Mouse (Mus musculus) heart, embryonic 16.5 days (tissue): Measurements from ENCODE around the gene Lrg1. TPM values are rescaled to one million over a fixed set of nuclear protein-coding genes. Genes with fewer than 3 reads are reported as not detected.

Source experiments
- ATAC-seq: fragments of 200-750 bp; cut with Nextera tagmentation; replicated peaks from 2 replicates; pipeline ENCODE4 v1.8.0; 2017; ENCODE audit warnings: moderate number of reproducible peaks; ENCODE audit not compliant: insufficient read depth, low FRiP score; ENCODE audit errors: extremely low read depth
- H3K27ac ChIP-seq: fragments of 300-500 bp; sonication (generic); 2 replicates; pipeline ENCODE4 v1.5.1; 2014; ENCODE audit warnings: mild to moderate bottlenecking, low read length, control low read depth, moderate library complexity
- H3K27me3 ChIP-seq: fragments of 300-500 bp; sonication (generic); 2 replicates; pipeline ENCODE4 v1.6.1; 2014; ENCODE audit warnings: low read length, mixed read lengths; ENCODE audit not compliant: control insufficient read depth, insufficient read depth
- H3K36me3 ChIP-seq: fragments of 300-500 bp; sonication (generic); 2 replicates; pipeline ENCODE4 v1.6.1; 2014; ENCODE audit not compliant: control insufficient read depth, insufficient read depth
- H3K4me1 ChIP-seq: fragments of 300-500 bp; sonication (generic); 2 replicates; pipeline ENCODE4 v1.6.1; 2014; ENCODE audit warnings: low read length, mixed read lengths; ENCODE audit not compliant: control insufficient read depth, insufficient read depth
- H3K4me2 ChIP-seq: fragments of 300-500 bp; sonication (generic); 2 replicates; pipeline ENCODE4 v1.6.1; 2014; ENCODE audit warnings: low read depth, mild to moderate bottlenecking, control low read depth, low read length
- H3K4me3 ChIP-seq: fragments of 300-500 bp; sonication (generic); 2 replicates; pipeline ENCODE4 v1.5.1; 2014; ENCODE audit warnings: mild to moderate bottlenecking, control low read depth, low read length
- H3K9ac ChIP-seq: fragments of 300-500 bp; sonication (generic); 2 replicates; pipeline ENCODE4 v1.6.1; 2014; ENCODE audit warnings: low read length, control low read depth
- H3K9me3 ChIP-seq: fragments of 300-500 bp; sonication (generic); replicated peaks from 2 replicates; pipeline ENCODE4 v1.6.1; 2016; ENCODE audit warnings: low read length; ENCODE audit not compliant: control insufficient read depth
- WGBS: fragments of 180-500 bp; shearing (Covaris S2); extraction: QIAGEN DNeasy Blood & Tissue Kit; methylation state at CpG from one replicate; pipeline ENCODE4 v1.1.7; 2014; 5-methylcytosine and 5-hydroxymethylcytosine counted together
- polyA plus RNA-seq: library from polyadenylated mRNA; unstranded; fragments of >200 nt; fragmentation: Nextera tagmentation; extraction: Ambion mirVana; gene quantifications from 2 replicates; pipeline ENCODE4 v1.2.1, GENCODE M21; 2015

Lrg1 gene
- polyA plus RNA-seq, 1 experiment from 2014 or later: 2.4 TPM

DNA sequence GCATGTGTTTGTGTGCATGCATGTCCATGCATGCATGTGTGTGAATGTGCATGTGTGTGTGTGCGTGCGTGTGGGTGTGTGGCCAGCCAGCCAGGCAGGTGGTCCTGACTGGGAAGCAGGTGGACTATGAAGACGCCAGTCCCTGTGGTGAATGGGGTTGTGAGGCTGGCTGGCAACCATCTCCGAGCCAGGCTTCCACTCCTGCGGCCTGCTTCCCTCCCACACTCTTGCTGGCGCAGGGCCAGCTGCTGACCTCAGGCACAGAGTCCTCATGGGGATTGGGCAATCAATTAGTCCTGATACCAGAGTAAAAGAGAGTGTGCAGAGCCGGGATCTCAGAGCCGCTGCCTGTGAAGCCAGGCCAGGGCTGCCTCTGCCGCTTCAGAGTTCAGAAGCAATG lies 31.8 kb upstream of the Lrg1 start:
- Histone ChIP-seq H3K4me2 (no peak overlapping the region), H3K4me1 (peaks cover 6% of the 10 kb centered on the region; the same call in 1 of the 2 replicates), H3K27ac (no peak overlapping the region), H3K9ac (no peak overlapping the region), H3K9me3 (no peaks in the 10 kb centered on the region), H3K36me3 (no peaks in the 10 kb centered on the region), H3K27me3 (peaks cover 67% of the 10 kb centered on the region), H3K4me3 (no peak overlapping the region)
- ATAC-seq: no peak
- WGBS: 32% methylated on average over 9 of the region's 9 CpGs

GRCm38 (mm10) chr17:56149897-56150296 lies 28.1 kb upstream of the Lrg1 start:
- Histone ChIP-seq H3K4me2 (no peak overlapping the region), H3K27ac (no peak overlapping the region), H3K27me3 (peaks cover 71% of the 10 kb centered on the region), H3K4me3 (no peak overlapping the region), H3K9me3 (no peaks in the 10 kb centered on the region), H3K9ac (no peak overlapping the region), H3K36me3 (no peaks in the 10 kb centered on the region), H3K4me1 (peaks cover 6% of the 10 kb centered on the region; the same call in 1 of the 2 replicates)
- no peak for ATAC-seq
- WGBS: 27% methylated on average over 2 of the region's 2 CpGs

DNA sequence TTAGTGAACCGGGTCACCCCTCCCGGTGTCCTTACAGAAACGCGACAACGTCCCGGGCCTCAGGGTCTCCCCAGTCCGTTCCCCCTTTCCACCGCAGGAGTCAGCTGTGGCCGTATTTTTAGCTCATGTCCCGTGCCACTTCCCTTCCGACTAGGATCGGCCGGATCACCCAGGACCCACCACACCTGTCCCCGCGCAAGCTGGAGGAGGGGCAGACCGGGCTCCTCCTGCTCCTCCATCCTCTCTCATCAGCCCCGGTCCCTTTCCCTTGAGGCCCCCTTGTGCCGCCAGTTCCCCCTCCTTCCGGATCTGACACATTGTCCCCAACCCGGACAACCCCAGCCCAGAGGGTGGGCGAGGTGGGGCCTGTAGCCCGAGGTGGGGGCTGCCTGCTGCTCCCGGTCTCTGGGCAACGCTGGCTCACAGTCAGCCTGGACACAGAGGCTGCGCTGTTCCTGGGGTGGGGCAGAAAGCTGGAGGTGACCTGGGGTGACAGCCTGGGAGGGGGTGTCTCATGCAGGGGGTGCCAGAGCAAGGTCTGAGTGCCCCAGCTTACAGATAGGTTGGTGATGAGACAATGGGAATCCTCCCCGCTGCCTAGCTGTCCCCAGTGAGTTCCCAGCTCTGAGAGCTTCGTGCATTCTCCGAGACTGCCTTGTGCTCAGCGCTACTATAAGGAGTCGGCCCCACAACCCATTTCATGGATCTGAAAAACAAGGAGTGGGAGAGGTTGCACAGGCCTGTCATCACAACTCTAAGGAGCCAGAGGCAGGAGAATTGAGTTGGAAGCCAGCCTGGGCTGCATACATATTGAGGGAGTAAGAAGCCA lies 27.2 kb upstream of the Lrg1 start:
- Histone ChIP-seq H3K27me3 (peaks cover 74% of the 10 kb centered on the region), H3K36me3 (no peaks in the 10 kb centered on the region), H3K4me2 (peak overlapping the region; percentile 42), H3K4me1 (peaks cover 6% of the 10 kb centered on the region; the same call in 1 of the 2 replicates), H3K9ac (peak overlapping the region; percentile 39; the same call in 1 of the 2 replicates), H3K27ac (no peak overlapping the region), H3K4me3 (peak overlapping the region; percentile 8), H3K9me3 (no peaks in the 10 kb centered on the region)
- no peak for ATAC-seq
- 3% methylated on average over 30 of the region's 30 CpGs for WGBS

DNA sequence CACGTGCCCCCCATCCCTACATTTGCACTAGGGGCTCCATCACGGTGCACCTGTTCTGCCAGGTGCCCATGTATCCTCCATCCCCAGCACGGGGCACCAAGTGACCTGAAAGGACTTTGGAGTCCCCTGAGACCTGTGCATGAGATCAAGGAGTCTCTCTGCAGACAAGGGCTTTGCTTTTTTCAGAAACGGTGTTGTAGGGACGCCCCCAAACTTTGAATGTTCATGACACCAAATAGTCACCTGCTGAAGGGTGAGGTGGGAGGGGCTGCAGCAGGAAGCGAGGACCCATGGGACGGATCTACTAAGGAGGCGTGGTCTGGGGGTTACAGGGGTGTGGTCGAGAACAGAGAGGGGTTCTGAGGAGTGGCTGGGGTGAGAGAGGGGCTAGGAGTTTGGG lies 26.5 kb upstream of the Lrg1 start:
- peaks cover 74% of the 10 kb centered on the region for H3K27me3 ChIP-seq
- H3K4me3 ChIP-seq: no peak overlapping the region; the same call in 1 of the 2 replicates
- H3K27ac ChIP-seq: no peak overlapping the region
- WGBS: 21% methylated on average over 9 of the region's 9 CpGs
- H3K4me1 ChIP-seq: 0 out of 2 replicates have a peak, but pooled peaks cover 3% of the 10 kb centered on the region
- no peaks in the 10 kb centered on the region for H3K9me3 ChIP-seq
- H3K4me2 ChIP-seq: peak overlapping the region; percentile 42; the same call in 1 of the 2 replicates
- ATAC-seq: no peak
- no peaks in the 10 kb centered on the region for H3K36me3 ChIP-seq
- H3K9ac ChIP-seq: no peak overlapping the region

DNA sequence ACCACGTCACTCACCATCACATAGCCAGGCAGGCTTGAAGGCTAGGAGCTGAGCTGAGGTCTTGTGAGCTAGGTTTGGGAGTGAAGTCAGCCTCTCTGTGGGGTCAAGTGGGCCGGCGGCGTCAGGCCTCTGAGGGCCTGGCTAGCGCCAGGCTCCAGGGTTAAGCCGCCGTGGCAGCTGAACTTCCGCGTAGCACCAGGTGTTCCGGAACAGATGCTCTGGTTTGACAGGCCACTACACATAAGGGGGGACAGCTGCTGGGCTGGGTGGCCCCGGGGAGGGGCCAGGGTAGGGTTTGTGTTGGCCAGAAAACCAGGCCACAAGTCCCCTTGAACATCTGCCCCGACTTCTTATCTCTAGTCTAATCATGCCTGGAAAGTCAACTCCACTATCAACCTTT lies 25.6 kb upstream of the Lrg1 start:
- no peak overlapping the region for H3K4me3 ChIP-seq
- H3K4me1 ChIP-seq: 0 out of 2 replicates have a peak, but pooled peaks cover 3% of the 10 kb centered on the region
- no peak overlapping the region for H3K27ac ChIP-seq
- no peak overlapping the region for H3K9ac ChIP-seq
- ATAC-seq: no peak
- H3K9me3 ChIP-seq: no peaks in the 10 kb centered on the region
- 45% methylated on average over 12 of the region's 12 CpGs for WGBS
- no peak overlapping the region for H3K4me2 ChIP-seq
- H3K36me3 ChIP-seq: no peaks in the 10 kb centered on the region
- peaks cover 79% of the 10 kb centered on the region for H3K27me3 ChIP-seq

- 15% methylated on average over 9 of the region's 9 CpGs for WGBS
- no peak for ATAC-seq
- Histone ChIP-seq H3K9me3 (no peaks in the 10 kb centered on the region), H3K27ac (no peak overlapping the region), H3K4me2 (no peak overlapping the region), H3K27me3 (peaks cover 84% of the 10 kb centered on the region), H3K36me3 (no peaks in the 10 kb centered on the region), H3K4me3 (no peak overlapping the region), H3K9ac (no peak overlapping the region), H3K4me1 (peaks cover 3% of the 10 kb centered on the region; the same call in 1 of the 2 replicates)
Observed at GRCm38 (mm10) chr17:56146131-56146530, 24.3 kb upstream of the Lrg1 start.

DNA sequence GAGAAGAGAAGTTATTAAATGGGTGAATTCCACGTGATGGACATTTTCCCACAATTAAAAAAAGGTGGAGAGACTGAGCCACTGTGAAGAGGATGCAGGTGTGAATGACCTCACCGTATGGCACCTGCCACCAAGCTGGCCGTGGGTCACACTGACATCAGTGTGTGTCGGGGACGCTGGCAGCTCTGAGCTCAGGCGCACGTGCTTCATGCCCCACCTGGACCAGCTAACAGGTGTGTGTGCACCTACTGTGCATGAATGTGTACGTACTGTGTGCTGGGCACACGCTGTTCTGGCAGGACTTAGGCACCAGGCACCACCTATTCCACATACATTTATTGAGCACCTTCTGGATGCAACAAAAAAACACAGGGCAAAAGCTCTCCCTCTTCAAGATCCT lies 22.7 kb upstream of the Lrg1 start:
- Histone ChIP-seq H3K36me3 (no peaks in the 10 kb centered on the region), H3K4me1 (peaks cover 4% of the 10 kb centered on the region), H3K4me3 (no peak overlapping the region), H3K27ac (no peak overlapping the region), H3K27me3 (peaks cover 88% of the 10 kb centered on the region), H3K4me2 (no peak overlapping the region), H3K9me3 (no peaks in the 10 kb centered on the region), H3K9ac (no peak overlapping the region)
- ATAC-seq: no peak
- 67% methylated on average over 9 of the region's 9 CpGs for WGBS

GRCm38 (mm10) chr17:56141702-56142605 lies 20.2 kb upstream of the Lrg1 start:
- Histone ChIP-seq H3K4me2 (peak overlapping the region; percentile 66), H3K4me3 (peak overlapping the region; percentile 47), H3K36me3 (no peaks in the 10 kb centered on the region), H3K4me1 (peaks cover 3% of the 10 kb centered on the region), H3K9me3 (no peaks in the 10 kb centered on the region), H3K9ac (peak overlapping the region; percentile 58), H3K27ac (no peak overlapping the region), H3K27me3 (peaks cover 79% of the 10 kb centered on the region)
- WGBS: under 1% methylated on average over 47 of the region's 47 CpGs
- no peak for ATAC-seq
